Mouse (Mus musculus): Measurements from ENCODE around the gene Cysrt1.
"Not testable (repeated sequence)": the region's sequence is repeated elsewhere in the genome, so short reads cannot be mapped to it uniquely, and the experiment has no call there.

Cysrt1 gene

GRCm38 (mm10) chr2:25264851-25265250 lies 22.6 kb upstream of the Cysrt1 start:
- no peak for DNase-seq (ENCODE audit: low spot score)

- DNase-seq (ENCODE audit: low spot score): no peak
These were observed 22.0 kb upstream of the Cysrt1 start for GRCm38 (mm10) chr2:25264286-25264660.

GRCm38 (mm10) chr2:25263623-25264285 lies 21.5 kb upstream of the Cysrt1 start:
- no peak for DNase-seq (ENCODE audit: low spot score)

- no peak for DNase-seq (ENCODE audit: low spot score)
These were observed 20.8 kb upstream of the Cysrt1 start for GRCm38 (mm10) chr2:25262795-25263622.

- peak; percentile 85 for DNase-seq (ENCODE audit: low spot score)
These were observed 20.1 kb upstream of the Cysrt1 start, which contains the start of gene Tprn for GRCm38 (mm10) chr2:25262291-25262767. Tprn (plus strand) TSS chr2:25262618.

GRCm38 (mm10) chr2:25261870-25262269 lies 19.6 kb upstream of the Cysrt1 start:
- no peak for DNase-seq (ENCODE audit: low spot score)

DNA sequence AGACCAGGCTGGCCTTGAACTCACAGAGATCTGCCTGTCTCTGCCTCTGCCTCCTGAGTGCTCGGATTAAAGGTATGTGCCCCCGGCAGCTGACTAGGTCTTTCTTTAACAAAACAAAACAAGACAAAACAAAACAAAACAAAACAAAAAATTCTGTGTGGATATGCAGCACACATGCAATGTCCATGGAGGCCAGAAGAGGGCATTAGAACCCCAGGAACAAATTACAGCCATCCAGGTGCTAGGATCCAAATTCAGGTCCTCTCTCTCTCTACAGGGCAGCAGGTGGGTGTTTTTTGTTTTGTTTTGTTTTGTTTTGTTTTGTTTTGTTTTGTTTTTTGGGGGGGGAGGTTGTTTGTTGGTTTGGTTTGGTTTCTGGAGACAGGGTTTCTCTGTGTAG lies 16.6 kb upstream of the Cysrt1 start:
- no peak for DNase-seq (ENCODE audit: low spot score)

DNA sequence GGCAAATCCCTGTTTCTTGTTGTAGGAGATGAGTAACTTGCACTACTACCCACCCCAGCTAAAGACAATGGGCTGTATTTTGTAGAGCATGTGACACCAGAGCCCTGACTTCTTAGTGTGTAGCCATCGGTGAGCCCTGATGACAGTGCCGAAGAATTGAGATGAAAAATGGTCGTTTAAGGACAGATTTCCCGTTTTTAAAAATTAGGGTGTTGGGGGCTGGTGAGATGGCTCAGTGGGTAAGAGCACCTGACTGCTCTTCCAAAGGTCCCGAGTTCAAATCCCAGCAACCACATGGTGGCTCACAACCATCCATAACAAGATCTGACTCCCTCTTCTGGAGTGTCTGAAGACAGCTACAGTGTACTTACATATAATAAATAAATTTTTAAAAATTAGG lies 15.0 kb upstream of the Cysrt1 start:
- not testable (repeated sequence) for DNase-seq (ENCODE audit: low spot score)

GRCm38 (mm10) chr2:25256443-25257109 lies 14.3 kb upstream of the Cysrt1 start:
- not testable (repeated sequence) for DNase-seq (ENCODE audit: low spot score)

DNA sequence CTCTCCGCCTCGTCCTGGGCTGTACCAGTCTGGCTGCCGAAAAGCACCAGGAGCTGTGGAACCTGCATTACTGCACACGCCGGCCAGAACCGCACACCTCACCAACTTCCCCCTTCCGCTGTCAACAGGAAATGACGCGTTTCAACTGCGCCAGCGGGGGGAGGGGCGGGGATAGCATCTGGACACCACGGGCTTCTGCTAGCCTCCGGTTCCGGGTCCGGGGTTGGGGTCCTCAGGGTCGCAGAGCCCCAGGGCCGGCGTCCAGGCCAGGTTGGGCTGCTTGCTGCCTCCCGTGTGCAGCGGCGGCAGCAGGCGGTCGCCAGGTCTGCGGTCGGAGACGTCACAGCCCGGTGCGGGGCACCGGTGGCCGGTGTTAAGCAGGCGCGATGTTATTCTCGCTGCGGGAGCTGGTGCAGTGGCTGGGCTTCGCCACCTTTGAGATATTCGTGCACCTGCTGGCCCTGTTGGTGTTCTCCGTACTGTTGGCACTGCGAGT lies 13.1 kb upstream of the Cysrt1 start, which contains the start of gene Tmem203:
Gene Tmem203 (plus strand): TSS at position 156 of the 496 bp plus-strand sequence.
- peak; percentile 86 for DNase-seq (ENCODE audit: low spot score)

DNA sequence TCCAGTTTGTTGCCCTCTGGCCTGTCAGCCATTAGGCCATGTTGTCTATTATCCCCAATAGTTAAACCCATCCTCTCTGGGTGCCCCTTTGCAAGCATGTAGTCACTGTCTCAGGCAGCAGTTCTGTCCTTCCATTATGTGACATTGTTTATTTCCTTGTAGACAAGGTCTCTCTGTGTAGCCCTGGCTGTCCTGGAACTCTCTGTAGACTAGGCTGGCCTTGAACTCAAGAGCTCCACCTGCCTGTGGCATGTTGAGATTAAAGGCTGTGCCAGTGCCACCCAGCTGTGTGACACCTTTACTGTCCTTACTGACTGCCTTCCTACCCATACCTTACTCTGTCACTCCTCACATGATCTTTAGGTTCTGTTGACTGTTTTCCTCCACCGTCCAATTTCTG lies 10.1 kb upstream of the Cysrt1 start:
- DNase-seq (ENCODE audit: low spot score): no peak

DNA sequence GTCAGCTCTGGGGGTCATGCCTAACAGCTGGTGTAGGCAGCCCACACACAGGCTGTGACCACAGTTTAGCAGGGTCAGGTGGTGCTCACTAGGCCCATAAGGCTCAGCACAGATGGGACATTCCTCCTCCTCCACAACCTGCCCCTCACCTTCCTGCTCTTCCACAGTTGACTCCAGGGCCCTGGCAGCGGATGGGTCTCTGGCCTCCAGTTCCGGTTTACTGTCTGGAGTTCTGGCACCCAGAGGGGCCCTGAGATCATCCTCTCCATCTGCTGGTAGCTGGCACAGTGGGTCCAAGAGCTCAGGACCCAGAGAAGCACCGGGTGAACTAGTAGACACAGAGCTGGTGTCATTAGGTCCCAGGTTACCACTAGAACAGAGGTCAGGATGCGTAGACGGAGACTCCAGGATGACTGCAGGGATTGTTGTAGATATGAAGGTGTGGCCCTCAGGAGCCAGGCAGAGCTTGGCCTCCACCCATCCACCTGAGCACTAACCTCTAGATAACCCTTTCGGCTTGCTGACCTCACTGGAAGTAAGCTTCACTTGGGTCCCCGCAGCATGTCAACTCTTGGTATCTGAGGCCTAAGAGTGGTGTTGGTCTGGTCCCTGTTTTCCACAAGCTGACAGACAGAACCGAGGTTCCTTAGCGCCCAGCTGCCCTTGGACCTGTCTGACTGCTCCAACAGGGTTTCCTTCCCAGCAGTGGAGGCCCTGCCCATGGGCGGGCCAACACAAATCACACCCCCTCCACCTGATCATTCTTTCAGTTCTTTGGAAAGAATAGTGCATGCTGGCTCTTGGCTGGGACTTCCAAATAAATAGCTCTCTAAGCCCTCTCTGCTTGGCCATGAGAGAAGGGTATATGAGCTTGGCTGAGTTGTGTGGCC lies 4.2 kb upstream of the Cysrt1 start, which contains the start of gene AL732309.1:
Gene AL732309.1 (minus strand): TSS at position 681 of the 890 bp plus-strand sequence.
- DNase-seq (ENCODE audit: low spot score): peak; percentile 21

DNA sequence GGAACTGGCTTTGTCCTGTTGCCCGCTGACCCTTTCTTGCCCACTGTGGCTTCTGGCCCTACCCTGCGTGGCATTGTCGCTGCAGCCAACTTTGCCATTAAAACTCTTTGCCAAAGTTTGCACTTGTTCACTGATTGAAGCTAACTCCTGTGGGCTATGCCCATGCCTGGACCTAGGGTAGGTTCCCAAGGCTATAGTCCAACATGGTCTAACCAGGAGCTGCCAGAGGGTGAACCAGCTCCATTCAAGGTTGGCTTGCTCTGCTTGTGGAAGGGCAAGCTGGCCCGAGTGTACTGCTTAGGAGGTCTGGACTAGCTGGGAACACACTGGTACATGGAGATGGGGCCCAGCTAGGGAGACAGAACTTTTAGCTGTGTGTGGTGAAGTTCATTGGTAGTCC lies 1.9 kb upstream of the Cysrt1 start:
- no peak for DNase-seq (ENCODE audit: low spot score)

- DNase-seq (ENCODE audit: low spot score): no peak
These were observed 1.1 kb upstream of the Cysrt1 start for GRCm38 (mm10) chr2:25243342-25243741.

GRCm38 (mm10) chr2:25241438-25241775 lies 845 bp downstream of the Cysrt1 start:
- no peak for DNase-seq (ENCODE audit: low spot score)

DNA sequence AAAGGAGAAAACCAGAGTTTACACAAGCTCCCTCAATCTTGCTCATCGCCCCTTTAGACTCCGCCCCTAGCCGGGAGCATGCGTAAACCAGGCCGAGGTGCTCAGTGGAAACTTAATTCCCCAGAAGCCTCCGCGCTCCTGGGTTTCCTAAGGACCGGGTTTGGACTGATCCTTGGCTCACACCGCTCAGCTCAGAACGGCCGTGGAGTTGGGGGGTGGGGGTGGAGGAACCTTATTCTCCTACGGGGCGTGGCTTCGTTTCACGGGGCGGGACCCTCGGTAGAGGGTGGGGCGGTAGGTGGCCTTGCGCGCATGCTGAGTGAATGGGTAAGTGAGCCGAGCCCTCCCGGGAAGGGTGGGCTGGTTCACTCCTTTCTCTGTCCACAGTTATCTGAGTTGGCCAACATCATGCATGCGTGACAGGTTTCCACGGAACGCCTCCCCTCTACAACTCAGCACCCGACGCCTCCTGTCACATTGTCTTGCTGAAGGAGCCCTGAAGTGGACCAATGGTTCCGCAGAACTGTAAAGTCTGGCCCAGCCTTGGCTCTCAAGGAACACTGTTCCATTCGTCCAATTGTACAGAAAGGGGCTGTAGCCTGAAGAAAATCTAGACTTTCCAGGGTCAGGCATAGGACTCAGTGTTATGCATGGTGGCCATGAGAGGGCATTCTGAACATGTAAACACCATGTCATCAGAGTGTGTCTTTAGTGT lies 1.4 kb downstream of the Cysrt1 start:
- DNase-seq (ENCODE audit: low spot score): peak; percentile 61

GRCm38 (mm10) chr2:25240310-25240709 lies 1.9 kb downstream of the Cysrt1 start:
- DNase-seq (ENCODE audit: low spot score): no peak

DNA sequence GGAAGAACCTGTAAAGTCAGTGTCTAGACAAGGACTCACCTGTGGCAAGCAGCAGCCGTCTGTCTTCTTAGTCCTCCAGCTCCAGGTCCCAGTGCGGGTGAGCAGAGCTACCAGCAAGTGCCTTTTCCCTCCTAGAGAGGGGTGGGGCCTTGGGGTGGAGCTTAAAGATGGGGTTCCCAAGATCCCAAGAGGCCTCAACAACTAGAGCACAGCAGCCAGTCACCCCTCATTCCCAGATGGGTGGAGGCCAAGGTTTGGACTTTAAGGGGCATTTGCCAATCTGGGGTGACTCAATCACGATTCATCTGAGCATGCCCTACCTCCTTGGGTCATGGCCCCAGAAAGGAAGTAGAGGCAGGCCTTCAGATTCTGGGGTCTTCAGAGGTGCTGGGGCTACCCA lies 2.5 kb downstream of the Cysrt1 start:
- DNase-seq (ENCODE audit: low spot score): no peak

- DNase-seq (ENCODE audit: low spot score): no peak
These were observed 4.1 kb downstream of the Cysrt1 start for GRCm38 (mm10) chr2:25238106-25238505.

- peak; percentile 71 for DNase-seq (ENCODE audit: low spot score)
These were observed 4.7 kb downstream of the Cysrt1 start for GRCm38 (mm10) chr2:25237522-25237921.

- no peak for DNase-seq (ENCODE audit: low spot score)
These were observed 5.6 kb downstream of the Cysrt1 start, which contains the start of gene Rnf224 for GRCm38 (mm10) chr2:25236614-25237013. Rnf224 (minus strand) TSS chr2:25236787.

Measured in urinary bladder, postnatal 25 days (tissue).